Mouse (Mus musculus) adipocyte (in vitro differentiated cells): Measurements from ENCODE around the gene Ctla4.

ENCODE experiments used
- DNase-seq: peaks from one replicate; pipeline ENCODE4 v3.0.0-alpha.2; 2016; ENCODE audit warnings: low spot score

Ctla4 gene

GRCm38 (mm10) chr1:60920493-60921355, 33.9 kb downstream of the Ctla4 start:
- no peak for DNase-seq

- DNase-seq, result no peak
These were observed 42.2 kb downstream of the Ctla4 start for GRCm38 (mm10) chr1:60929036-60929435.

GRCm38 (mm10) chr1:60930397-60930796, 43.6 kb downstream of the Ctla4 start:
- no peak for DNase-seq

GRCm38 (mm10) chr1:60935968-60936581, 49.3 kb downstream of the Ctla4 start:
- no peak for DNase-seq

GRCm38 (mm10) chr1:60936963-60937711, 50.3 kb downstream of the Ctla4 start:
- DNase-seq, result no peak

GRCm38 (mm10) chr1:60938256-60938655, 51.5 kb downstream of the Ctla4 start:
- no peak for DNase-seq

- no peak for DNase-seq
These were observed 52.2 kb downstream of the Ctla4 start for GRCm38 (mm10) chr1:60938974-60939373.

- no peak for DNase-seq
These were observed 53.2 kb downstream of the Ctla4 start for GRCm38 (mm10) chr1:60940023-60940422.

GRCm38 (mm10) chr1:60940620-60941019, 53.8 kb downstream of the Ctla4 start:
- no peak for DNase-seq

- DNase-seq, result no peak
These were observed 54.6 kb downstream of the Ctla4 start for GRCm38 (mm10) chr1:60941056-60942048.

GRCm38 (mm10) chr1:60942921-60943320, 56.1 kb downstream of the Ctla4 start:
- DNase-seq, result no peak

- no peak for DNase-seq
These were observed 59.0 kb downstream of the Ctla4 start for GRCm38 (mm10) chr1:60945633-60946401.

- no peak for DNase-seq
These were observed 61.3 kb downstream of the Ctla4 start for GRCm38 (mm10) chr1:60948112-60948511.

GRCm38 (mm10) chr1:60952958-60953357, 66.2 kb downstream of the Ctla4 start:
- DNase-seq, result no peak

GRCm38 (mm10) chr1:60953686-60954085, 66.9 kb downstream of the Ctla4 start:
- DNase-seq, result no peak

- peak; percentile 14 for DNase-seq
These were observed 68.0 kb downstream of the Ctla4 start for GRCm38 (mm10) chr1:60954759-60955158.

- no peak for DNase-seq
These were observed 68.4 kb downstream of the Ctla4 start for GRCm38 (mm10) chr1:60955186-60955585.

GRCm38 (mm10) chr1:60956196-60956595, 69.4 kb downstream of the Ctla4 start:
- no peak for DNase-seq

GRCm38 (mm10) chr1:60958287-60958686, 71.5 kb downstream of the Ctla4 start:
- DNase-seq, result no peak

GRCm38 (mm10) chr1:60959246-60959645, 72.4 kb downstream of the Ctla4 start:
- no peak for DNase-seq

- no peak for DNase-seq
These were observed 73.7 kb downstream of the Ctla4 start for GRCm38 (mm10) chr1:60960451-60960850.
